Mouse (Mus musculus) A20 (cell line): ENCODE results near the gene Dcps.
A peak's percentile ranks its signal among the peaks of the same experiment; 100 is the strongest.

ENCODE experiments used
- DNase-seq: peaks from one replicate; pipeline ENCODE4 v3.0.0-alpha.2; 2011; ENCODE audit warnings: low read depth, low spot score

Dcps gene

GRCm38 (mm10) chr9:35175251-35176123, at the start of gene Dcps:
Gene Dcps, minus strand, starts transcription at chr9:35176061.
- peak; percentile 92 for DNase-seq

DNA sequence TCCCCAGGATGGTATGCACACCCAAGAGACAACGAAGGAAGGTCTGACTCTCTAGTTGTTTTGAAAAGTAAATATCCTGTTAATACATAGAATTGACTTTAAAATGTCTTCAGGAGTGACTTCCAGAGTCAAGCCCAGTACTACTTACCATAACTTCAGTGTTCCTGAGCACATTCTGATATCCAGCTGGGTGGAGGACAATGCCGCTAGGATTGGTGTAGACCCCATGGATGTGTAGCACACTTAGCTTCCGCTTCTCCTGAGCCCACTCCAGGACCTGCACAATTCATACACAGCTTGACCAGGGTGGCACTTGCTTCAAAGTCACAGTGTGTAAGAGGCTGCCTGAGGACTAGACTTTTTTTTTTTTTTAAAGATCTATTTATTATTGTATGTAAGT, 47.6 kb upstream of the Dcps start:
- no peak for DNase-seq

- DNase-seq: no peak
Observed at GRCm38 (mm10) chr9:35217963-35218362, 42.1 kb upstream of the Dcps start.

DNA sequence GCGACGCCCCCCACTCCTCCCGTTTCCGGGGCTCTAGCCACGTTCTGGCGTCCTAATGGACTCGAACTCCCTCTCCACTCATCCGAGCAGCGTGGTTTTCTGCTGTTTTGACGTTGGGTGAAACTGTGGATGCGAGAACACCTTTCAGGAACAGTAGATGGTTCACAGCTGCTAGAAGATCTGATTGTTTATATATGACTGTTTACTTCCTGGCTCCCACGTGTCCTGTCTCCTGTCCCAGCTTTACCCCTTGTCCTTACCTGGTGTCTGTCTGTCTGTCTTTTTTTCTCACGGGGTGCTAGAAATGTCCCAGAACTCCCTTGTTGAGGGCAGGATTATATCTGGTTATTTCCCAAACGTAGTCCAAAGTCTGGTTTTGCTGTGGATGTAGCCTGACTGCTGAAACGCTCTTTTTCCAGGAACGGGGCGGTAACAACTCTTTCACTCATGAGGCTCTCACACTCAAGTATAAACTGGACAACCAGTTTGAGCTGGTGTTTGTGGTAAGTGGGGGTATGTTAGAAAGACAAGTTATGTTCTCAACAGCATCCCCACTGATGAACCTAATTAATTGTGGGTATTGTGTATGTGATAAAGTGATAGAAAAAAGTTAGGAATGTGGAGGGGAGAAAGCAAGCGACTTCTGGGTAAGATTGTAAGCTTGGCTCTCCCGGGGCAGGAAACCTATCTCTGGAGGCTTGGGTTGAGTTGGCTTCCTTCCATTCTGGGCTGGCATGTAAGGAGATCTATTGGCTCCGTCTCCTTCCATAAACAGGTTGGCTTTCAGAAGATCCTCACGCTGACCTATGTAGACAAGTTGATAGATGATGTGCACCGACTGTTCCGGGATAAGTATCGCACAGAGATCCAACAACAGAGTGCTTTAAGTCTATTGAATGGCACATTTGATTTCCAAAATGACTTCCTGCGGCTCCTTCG, 36.0 kb upstream of the Dcps start:
- DNase-seq: no peak

DNA sequence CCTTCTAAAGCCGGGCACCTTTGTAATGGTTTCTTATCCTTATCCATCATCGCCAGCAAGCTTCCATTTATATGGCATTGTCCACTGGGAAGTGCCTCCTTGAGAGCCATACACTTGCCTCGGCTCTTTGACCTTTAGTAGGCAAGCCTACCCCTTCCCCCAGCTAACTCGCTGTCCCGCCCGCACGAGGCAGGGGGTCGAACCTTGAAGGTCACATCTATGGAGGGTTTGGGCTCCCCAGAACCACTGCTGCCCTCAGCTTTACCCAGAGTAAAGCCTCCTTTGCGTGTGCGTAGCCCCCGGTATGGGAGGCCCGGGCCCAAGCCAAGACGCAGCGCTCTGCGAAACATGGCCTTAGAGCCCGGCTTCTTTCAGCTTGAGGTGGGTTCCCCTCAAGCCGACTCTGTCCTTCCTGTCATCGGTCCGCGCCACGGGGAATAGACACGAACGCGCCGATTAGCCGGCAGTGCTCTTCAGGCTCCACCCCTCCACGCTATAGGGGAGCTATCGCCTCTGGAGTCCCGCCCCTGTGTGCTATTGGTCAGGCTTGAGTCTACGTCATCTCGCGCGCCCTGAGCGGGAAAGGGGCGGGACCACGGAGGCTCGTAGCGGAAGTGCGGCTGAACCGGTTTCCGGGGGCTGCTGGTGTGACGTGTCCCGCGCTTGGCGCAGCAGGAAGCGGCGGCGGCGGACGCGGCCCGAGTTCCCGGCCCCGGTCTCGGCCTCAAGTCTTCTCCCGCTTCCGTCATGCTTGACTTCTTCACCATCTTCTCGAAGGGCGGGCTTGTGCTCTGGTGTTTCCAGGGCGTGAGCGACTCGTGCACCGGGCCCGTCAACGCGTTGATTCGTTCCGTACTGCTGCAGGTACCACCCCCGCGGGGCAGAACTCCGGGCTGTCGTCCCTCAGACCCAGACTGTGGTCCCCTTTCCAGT, 34.9 kb upstream of the Dcps start, which contains the start of gene Foxred1:
Foxred1 (minus strand) TSS at position 514 of the 933 bp plus-strand sequence.
- DNase-seq: peak; percentile 99

GRCm38 (mm10) chr9:35204421-35204820, 28.6 kb upstream of the Dcps start:
- DNase-seq: no peak

DNA sequence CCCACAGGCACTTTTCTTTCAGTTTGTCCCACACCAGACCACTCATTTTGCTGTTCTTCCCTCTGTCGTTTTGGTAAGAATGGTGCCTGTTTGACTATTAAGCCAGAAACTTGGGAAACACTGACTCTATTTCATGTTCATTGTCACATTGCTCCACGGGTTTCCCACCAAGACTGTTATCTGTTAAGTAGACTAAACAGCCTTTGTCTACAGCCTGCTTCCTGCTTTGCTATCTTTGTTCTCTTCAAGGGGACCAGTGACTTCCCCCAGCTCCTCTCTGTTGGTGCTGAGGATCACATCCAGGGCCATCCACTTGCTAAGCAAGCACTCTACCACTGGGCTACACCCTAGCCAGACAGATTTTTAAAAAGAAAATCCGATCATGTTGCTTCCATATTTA, 27.7 kb upstream of the Dcps start:
- no peak for DNase-seq

DNA sequence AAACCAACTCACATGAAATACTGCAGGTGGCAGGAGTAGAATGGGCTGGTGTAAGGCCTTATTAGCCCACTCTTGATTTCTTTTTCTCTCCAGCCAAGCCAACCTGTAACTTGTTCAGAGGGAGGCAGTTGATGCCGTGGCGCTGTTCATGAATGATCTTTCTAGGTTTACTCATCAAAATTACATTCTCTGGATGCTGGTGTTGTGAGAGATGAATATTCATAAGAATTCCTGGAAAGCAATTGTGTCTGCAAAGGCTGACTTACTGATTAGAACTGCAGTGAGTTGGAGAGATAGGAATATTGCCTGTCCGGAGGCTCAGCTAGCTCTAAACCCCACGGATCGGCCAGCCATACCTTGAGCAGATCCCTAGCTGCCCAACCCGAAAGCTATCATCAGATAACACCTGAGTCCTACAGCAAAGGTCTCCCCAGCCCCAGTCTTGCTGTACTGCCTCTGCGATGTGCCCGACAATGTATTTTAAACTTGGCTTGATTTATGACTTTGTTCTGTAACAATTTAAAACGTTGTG, 24.7 kb upstream of the Dcps start:
- DNase-seq: peak; percentile 17

- DNase-seq: peak; percentile 87
Observed at GRCm38 (mm10) chr9:35199772-35200471, 24.1 kb upstream of the Dcps start, which contains the start of the genes Srpr and Tirap. Gene Srpr, plus strand, starts transcription at chr9:35200175. Gene Tirap, minus strand, starts transcription at chr9:35200291.

DNA sequence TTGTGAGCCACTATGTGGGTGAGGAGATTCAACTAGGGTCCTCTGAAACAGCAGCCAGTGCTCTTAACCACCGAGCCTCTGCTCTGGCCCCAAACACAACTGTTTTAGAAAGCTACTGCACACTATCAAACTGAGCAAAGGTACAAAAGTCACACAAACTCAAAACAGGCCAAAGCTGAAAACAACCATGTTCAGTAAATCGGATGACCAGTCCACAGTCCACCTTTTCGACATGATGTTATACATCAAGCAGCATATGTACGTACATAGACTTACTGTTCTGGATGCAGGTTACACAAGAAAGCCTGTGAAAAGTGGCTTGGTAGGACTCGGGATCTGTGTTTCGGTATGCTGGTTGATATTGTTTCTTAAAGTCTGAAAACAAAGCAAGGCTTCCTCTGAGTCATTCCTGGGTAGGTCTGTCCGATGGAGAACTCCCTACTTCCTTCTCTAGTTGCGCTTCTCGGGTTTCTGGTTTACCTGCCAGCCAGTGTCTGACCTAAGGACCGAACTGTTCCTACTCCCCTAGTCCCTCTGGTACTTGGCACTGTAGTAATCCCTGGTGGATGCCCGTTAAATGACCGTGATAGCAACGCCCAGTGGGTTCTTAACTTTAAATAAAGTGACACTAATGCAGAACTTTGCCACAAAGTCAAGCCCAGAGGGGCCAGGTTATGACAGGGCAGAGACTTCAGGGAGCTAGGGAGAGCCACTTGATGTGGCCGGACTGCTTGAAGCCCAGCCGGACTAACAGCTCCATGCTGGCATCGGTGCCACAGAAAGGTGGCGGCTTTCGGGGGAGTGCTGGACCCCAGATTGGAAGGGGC, 23.3 kb upstream of the Dcps start:
- peak; percentile 70 for DNase-seq

DNA sequence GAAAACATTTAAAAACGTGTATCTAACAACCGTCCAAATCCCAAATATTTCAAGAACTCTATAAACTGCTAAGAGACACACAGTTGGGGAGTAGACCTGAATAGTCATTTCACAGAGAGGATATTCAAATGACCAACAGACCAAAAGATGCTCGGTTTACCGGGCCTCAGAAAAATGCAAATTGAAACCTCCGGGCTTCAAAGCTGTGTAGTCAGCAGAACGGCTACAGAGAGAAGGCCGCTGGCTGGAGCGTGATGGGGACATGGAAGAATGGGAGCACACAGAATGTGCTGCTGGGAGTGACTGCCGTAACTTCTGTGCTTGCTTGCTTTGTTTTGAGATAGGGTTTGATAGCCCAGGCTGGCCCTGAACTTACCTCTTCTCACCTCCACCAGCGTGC, 22.5 kb upstream of the Dcps start:
- DNase-seq: peak; percentile 77

GRCm38 (mm10) chr9:35197625-35198024, 21.8 kb upstream of the Dcps start:
- DNase-seq: no peak

- DNase-seq: no peak
Observed at GRCm38 (mm10) chr9:35194048-35194447, 18.2 kb upstream of the Dcps start.

- no peak for DNase-seq
Observed at GRCm38 (mm10) chr9:35192983-35193542, 17.2 kb upstream of the Dcps start.

GRCm38 (mm10) chr9:35188700-35189099, 12.8 kb upstream of the Dcps start:
- DNase-seq: no peak

GRCm38 (mm10) chr9:35187351-35187903, 11.6 kb upstream of the Dcps start:
- no peak for DNase-seq

DNA sequence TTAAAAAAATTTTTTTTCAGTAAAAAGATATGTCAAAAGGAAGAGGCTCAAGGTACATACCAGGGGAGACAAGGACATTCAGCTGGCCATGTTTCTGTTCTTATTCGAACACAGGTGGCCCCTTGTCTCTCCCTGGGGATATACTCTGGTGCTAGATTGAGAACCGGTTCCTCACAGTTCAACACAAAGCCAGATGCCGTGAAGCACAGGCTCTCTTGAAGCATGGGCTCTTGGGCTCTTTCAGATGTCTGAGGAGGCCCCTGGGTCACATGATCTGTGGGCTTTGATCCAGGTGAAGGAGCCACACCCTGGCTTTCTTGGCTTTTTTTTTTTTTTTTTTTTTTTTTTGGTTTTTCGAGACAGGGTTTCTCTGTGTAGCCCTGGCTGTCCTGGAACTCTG, 10.6 kb upstream of the Dcps start:
- DNase-seq: no peak

DNA sequence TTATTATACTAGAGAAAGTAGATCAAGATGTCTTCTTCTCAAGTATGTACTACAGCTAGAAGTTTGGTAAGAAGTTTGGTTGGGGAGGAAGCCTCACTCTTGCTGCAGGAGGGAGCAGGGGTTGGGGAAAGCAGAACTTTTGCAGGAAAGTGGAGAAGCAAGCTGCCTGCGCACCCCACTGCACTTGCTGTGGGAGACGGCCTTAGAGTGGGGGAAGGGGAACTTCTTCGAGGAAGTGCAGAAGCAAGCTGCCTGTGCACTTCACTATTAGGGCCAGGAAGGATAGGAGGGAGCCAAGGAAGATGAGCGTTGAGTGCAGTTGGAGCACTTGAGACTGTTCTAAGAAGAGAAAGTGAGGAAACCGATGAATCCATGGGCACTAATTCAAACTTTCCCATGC, 7.5 kb upstream of the Dcps start:
- DNase-seq: no peak

DNA sequence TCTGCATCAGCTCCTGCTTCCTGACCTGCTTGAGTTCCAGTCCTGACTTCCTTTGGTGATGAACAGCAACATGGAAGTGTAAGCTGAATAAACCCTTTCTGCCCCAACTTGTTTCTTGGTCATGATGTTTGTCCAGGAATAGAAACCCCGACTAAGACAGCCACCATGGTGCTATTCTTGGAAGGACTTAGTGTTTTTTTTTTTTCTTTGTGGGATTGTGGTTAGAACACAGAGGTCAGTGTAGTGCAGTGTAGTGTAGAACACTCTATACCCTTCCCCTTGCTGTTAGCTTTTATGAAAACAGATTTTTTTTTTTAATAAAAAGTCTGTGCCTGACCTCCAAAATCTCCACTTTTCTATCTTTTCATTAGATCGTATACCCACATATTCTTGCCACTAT, 7.0 kb upstream of the Dcps start:
- no peak for DNase-seq
